ENCODE assay signal across 14 mouse cellular contexts in the genomic region with DNA sequence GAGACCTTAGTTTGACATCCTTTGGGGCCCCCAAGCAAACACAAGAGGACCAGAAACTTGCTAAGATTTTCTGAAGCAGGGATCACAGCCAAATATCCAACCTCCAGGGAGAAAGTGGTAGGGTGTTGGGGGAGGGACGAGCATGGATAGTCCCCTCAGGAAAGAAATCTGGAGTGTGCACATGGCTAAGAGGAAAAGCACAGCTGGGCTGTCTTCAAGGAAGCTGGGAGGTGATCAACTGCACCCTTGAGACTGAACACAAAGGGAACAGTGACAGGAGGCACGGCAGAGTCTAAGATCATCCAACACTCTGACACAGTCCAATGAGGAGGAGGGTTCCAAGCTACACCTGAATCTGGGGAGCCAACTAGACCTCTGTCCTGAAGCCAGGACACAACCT. TPM values are rescaled to one million over a fixed set of nuclear protein-coding genes. Genes with fewer than 3 reads are reported as not detected.
DNase-seq lines count a peak whose midpoint lies in the region; ATAC-seq and TF ChIP-seq lines count a peak whose summit lies in the region.
"Had no signal": no experiment of that assay in that cellular context is flagged by ENCODE, and none has a peak within 500 bp of the region (broad histone marks: within the 10 kb centered on the region; RNA-seq: fewer than 3 reads in every experiment).

No protein-coding gene starts in this region.

- WGBS in heart, adult 2 months = 27% methylated on average over 2 of the region's 2 CpGs
- WGBS in lung, embryonic 15.5 days = 18% methylated on average over 2 of the region's 2 CpGs
- 29% methylated on average over 2 of the region's 2 CpGs for whole genome bisulfite sequencing in embryonic facial prominence, embryonic 15.5 days
- 67% methylated on average over 2 of the region's 2 CpGs for WGBS in liver, embryonic 11.5 days

- no peak overlapping the region for H3K4me2 ChIP-seq in lung, embryonic 15.5 days
- no peak overlapping the region for H3K4me2 ChIP-seq in embryonic facial prominence, embryonic 15.5 days (replicated peaks)
- no peak overlapping the region for H3K4me2 ChIP-seq in liver, embryonic 11.5 days

- H3K27ac ChIP-seq in heart, adult 2 months = 0 out of 2 replicates have a peak overlapping the region, but pooled peaks have one; percentile 15
- H3K27ac ChIP-seq in lung, embryonic 15.5 days = peak overlapping the region; percentile 30; the same call in 1 of the 2 replicates
- 0 out of 2 replicates have a peak overlapping the region, but pooled peaks have one; percentile 23 for H3K27ac ChIP-seq in embryonic facial prominence, embryonic 15.5 days (replicated peaks)
- H3K27ac ChIP-seq in liver, embryonic 11.5 days (ENCODE audit: low read depth, low read length) = no peak overlapping the region
- H3K27ac ChIP-seq: forebrain, embryonic 10.5 days had no signal

- TF ChIP-seq EP300 in heart, adult 2 months (IDR thresholded peaks at IDR 0.05; ENCODE audit: insufficient read depth, low read depth, low read length) = 0 out of 2 replicates have a peak, but pooled peaks have one; percentile 13

- ATAC-seq in lung, embryonic 15.5 days (ENCODE audit: borderline replicate concordance, extremely low read depth, low FRiP score, low TSS enrichment) = peak; percentile 47; the same call in 1 of the 2 replicates
- ATAC-seq in embryonic facial prominence, embryonic 15.5 days (ENCODE audit: insufficient number of reproducible peaks, low FRiP score, low TSS enrichment, low read depth) = no peak
- no peak for ATAC-seq in liver, embryonic 11.5 days (replicated peaks; ENCODE audit: low FRiP score)

- H3K9ac ChIP-seq in heart, adult 2 months (ENCODE audit: low read depth, low read length) = no peak overlapping the region
- no peak overlapping the region for H3K9ac ChIP-seq in lung, embryonic 15.5 days
- H3K9ac ChIP-seq in embryonic facial prominence, embryonic 15.5 days = no peak overlapping the region
- H3K9ac ChIP-seq in liver, embryonic 11.5 days (ENCODE audit: low read depth, low read length) = no peak overlapping the region

- H3K9me3 ChIP-seq in lung, embryonic 15.5 days = no peaks in the 10 kb centered on the region
- no peaks in the 10 kb centered on the region for H3K9me3 ChIP-seq in embryonic facial prominence, embryonic 15.5 days (replicated peaks)
- H3K9me3 ChIP-seq in liver, embryonic 11.5 days (ENCODE audit: control insufficient read depth, low read length) = no peaks in the 10 kb centered on the region
- H3K9me3 ChIP-seq: forebrain, embryonic 10.5 days; G1E had no signal

- peaks cover 2% of the 10 kb centered on the region for H3K79me2 ChIP-seq in heart, adult 2 months (replicated peaks; ENCODE audit: control insufficient read depth, insufficient read depth, low read length)

- intact Hi-C loops in heart, adult 2 months (cut with DNase I) = loop anchor here (2.0 kb wide), 1 partner anchor 16 kb away; no protein-coding TSS in a partner anchor
- intact Hi-C loops in heart, postnatal 10 days (cut with DNase I) = no loop called here

- no peak for TF ChIP-seq CTCF in heart, adult 2 months (IDR thresholded peaks at IDR 0.05)

- H3K4me1 ChIP-seq in heart, adult 2 months (ENCODE audit: control insufficient read depth, insufficient read depth, low read length) = peaks cover 28% of the 10 kb centered on the region
- peaks cover 95% of the 10 kb centered on the region for H3K4me1 ChIP-seq in lung, embryonic 15.5 days
- peaks cover 58% of the 10 kb centered on the region for H3K4me1 ChIP-seq in embryonic facial prominence, embryonic 15.5 days
- peaks cover 12% of the 10 kb centered on the region for H3K4me1 ChIP-seq in liver, embryonic 11.5 days (replicated peaks; ENCODE audit: control insufficient read depth, insufficient read depth, low read length)

- no peak for TF ChIP-seq POLR2A in heart, adult 2 months (IDR thresholded peaks at IDR 0.05; ENCODE audit: insufficient read depth, low read depth, low read length)

- H3K27me3 ChIP-seq in heart, adult 2 months (ENCODE audit: control insufficient read depth, insufficient read depth, low read length) = no peaks in the 10 kb centered on the region
- H3K27me3 ChIP-seq in lung, embryonic 15.5 days = no peaks in the 10 kb centered on the region
- no peaks in the 10 kb centered on the region for H3K27me3 ChIP-seq in embryonic facial prominence, embryonic 15.5 days
- no peaks in the 10 kb centered on the region for H3K27me3 ChIP-seq in liver, embryonic 11.5 days (replicated peaks; ENCODE audit: control insufficient read depth, insufficient read depth, low read length)

- no peaks in the 10 kb centered on the region for H3K36me3 ChIP-seq in heart, adult 2 months (ENCODE audit: control insufficient read depth, insufficient read depth, low read length)
- no peaks in the 10 kb centered on the region for H3K36me3 ChIP-seq in lung, embryonic 15.5 days
- no peaks in the 10 kb centered on the region for H3K36me3 ChIP-seq in embryonic facial prominence, embryonic 15.5 days
- no peaks in the 10 kb centered on the region for H3K36me3 ChIP-seq in liver, embryonic 11.5 days (ENCODE audit: control insufficient read depth, insufficient read depth, low read length)
- H3K36me3 ChIP-seq: G1E had no signal

- peak in 1 of 2 experiments; percentile 38 for DNase-seq in heart, adult 2 months
- no peak for DNase-seq in heart, postnatal 10 days
- no peak for DNase-seq in lung, postnatal 25 days (ENCODE audit: low spot score)
- peak; percentile 55 for DNase-seq in kidney, postnatal 10 days
- no peak for DNase-seq in liver, embryonic 11.5 days (ENCODE audit: low spot score)
- DNase-seq in spleen, adult 18-20 months = no peak
- DNase-seq: adrenal gland, postnatal 36 days; cerebellum, adult 11 months; liver; thymus, postnatal 25 days had no signal

- no peak overlapping the region for H3K4me3 ChIP-seq in heart, adult 2 months
- no peak overlapping the region for H3K4me3 ChIP-seq in lung, embryonic 15.5 days
- no peak overlapping the region for H3K4me3 ChIP-seq in embryonic facial prominence, embryonic 15.5 days (replicated peaks)
- no peak overlapping the region for H3K4me3 ChIP-seq in liver, embryonic 11.5 days (ENCODE audit: low read depth, low read length)
- H3K4me3 ChIP-seq: forebrain, embryonic 10.5 days had no signal

RNA-seq across cellular contexts. Expression of a gene that starts 13.7 kb away (rescaled TPM):
- total RNA-seq in heart, adult 2 months (2021) = 10 to 100 TPM; 30.6 to 31.7 TPM
- 29.0 and 31.1 TPM in 2 replicates for polyA plus RNA-seq in heart, adult 2 months (2012; rRNA removed)
- 10 to 100 TPM; 70.7 to 71.9 TPM for total RNA-seq in heart, postnatal 10 days (2021)
- 53.4 and 57.3 TPM in 2 replicates for polyA plus RNA-seq in lung, embryonic 15.5 days (2015; fragmentation: Nextera tagmentation; extraction: Ambion mirVana)
- polyA plus RNA-seq in embryonic facial prominence, embryonic 15.5 days (2015; fragmentation: Nextera tagmentation; extraction: Ambion mirVana) = 35.6 and 35.7 TPM in 2 replicates
- polyA plus RNA-seq in liver, embryonic 11.5 days (2014; fragmentation: Nextera tagmentation; extraction: Ambion mirVana) = 27.9 and 28.3 TPM in 2 replicates
